Mouse (Mus musculus) urinary bladder, postnatal 10 days (tissue): ENCODE measurements around the gene Olfr1321.

Experiments used
- DNase-seq: peaks from one replicate; pipeline ENCODE4 v3.0.0; 2022; ENCODE audit warnings: low spot score

Gene Olfr1321

DNA sequence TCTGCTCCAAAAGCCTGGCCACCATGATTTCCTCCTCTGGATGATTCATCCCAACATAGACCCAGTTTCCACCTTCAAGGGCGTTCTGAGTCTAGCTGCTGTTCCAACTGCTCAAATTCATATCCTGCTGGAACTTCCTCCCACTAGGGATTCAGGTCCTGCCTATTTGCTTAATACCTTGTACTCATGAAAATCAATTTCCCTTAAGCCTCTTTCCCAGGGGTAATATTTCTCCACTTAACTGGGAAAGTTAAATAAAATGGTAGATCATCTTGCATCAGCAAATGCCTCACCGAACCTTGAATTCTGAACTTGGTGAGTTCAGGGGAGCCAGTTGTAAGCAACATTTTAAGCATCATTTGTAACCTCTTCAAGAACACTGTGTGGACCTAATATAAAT is at the start of gene Olfr1321:
Olfr1321 (minus strand) TSS at position 101 of the 400 bp plus-strand sequence.
- no peak for DNase-seq

DNA sequence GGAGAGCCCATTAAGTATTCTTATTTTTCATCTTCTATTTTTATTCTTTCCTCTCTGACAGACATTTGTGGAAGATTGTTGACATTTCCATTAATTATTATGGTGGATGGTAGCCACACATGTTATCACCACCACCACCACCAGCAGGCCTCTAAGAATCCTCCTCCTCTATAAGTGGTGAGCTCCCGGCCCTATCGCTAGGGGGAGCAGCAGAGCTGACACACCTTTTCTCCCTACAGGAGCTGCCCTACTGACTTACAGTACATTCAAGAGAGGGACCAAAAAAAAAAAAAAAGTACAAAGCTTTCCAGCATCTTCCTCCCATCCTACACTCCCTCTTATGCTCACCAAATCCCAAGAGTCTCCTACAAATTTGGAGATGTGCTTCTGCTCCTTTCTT is 36.0 kb upstream of the Olfr1321 start:
- DNase-seq: no peak

GRCm38 (mm10) chrX:49745192-49745591 is 10.3 kb upstream of the Olfr1321 start:
- no peak for DNase-seq
